ENCODE assay signal across 13 mouse cellular contexts in the genomic region with DNA sequence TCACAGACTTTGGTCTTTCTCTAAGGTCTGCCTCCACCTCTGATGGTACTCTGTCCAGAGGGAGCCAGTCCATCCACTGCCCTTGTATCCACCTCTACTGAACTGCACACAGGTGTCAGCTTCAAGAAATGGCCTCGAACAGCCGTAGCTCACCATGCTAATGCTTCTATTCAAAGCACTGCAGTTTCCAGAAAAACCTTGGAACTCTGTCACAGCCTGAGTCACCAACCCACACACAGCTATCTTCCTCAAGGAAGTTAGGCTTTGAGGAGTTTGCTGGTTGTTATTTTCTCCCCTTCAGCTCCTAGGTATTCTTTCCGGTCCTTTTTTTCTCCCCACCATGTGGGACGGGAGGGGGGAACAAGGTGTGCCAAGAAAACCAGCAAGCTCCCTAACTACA. TPM values are rescaled to one million over a fixed set of nuclear protein-coding genes. Genes with fewer than 3 reads are reported as not detected.
DNase-seq lines count a peak whose midpoint lies in the region; ATAC-seq and TF ChIP-seq lines count a peak whose summit lies in the region.
"Had no signal": no experiment of that assay in that cellular context is flagged by ENCODE, and none has a peak within 500 bp of the region (broad histone marks: within the 10 kb centered on the region; RNA-seq: fewer than 3 reads in every experiment).

No protein-coding gene starts in this region.

- ATAC-seq in intestine, postnatal 0 days, result no peak

- peak; percentile 40 for DNase-seq in left cerebral cortex, adult 11 months (ENCODE audit: low spot score)
- no peak for DNase-seq in left cerebral cortex, postnatal 4 days
- peak; percentile 20 for DNase-seq in adrenal gland, postnatal 25 days
- DNase-seq in right cerebral cortex, postnatal 36 days (ENCODE audit: low spot score in 2 of 2), result peak; percentile 41 to 69
- DNase-seq in urinary bladder, postnatal 25 days (ENCODE audit: low spot score), result no peak
- no peak for DNase-seq in retina, embryonic 14.5 days (ENCODE audit: low spot score)
- DNase-seq in kidney, adult 2 months, result no peak
- DNase-seq: cerebellum, postnatal 10 days; thymus, postnatal 25 days had no signal

- no peak overlapping the region for H3K9ac ChIP-seq in intestine, postnatal 0 days (ENCODE audit: low read depth, low read length)
- H3K9ac ChIP-seq: liver, embryonic 14.5 days had no signal

- peaks cover 3% of the 10 kb centered on the region; the same call in 1 of the 2 replicates for H3K4me1 ChIP-seq in intestine, postnatal 0 days (replicated peaks; ENCODE audit: control insufficient read depth, insufficient read depth, low read length)
- H3K4me1 ChIP-seq in kidney, adult 2 months (ENCODE audit: control insufficient read depth, insufficient read depth, low read length), result no peaks in the 10 kb centered on the region; the same call in 1 of the 2 replicates

- 25% methylated on average over 4 of the region's 4 CpGs for WGBS in intestine, postnatal 0 days
- WGBS in kidney, adult 2 months, result 44% methylated on average over 4 of the region's 4 CpGs

- H3K4me3 ChIP-seq in intestine, postnatal 0 days (ENCODE audit: low read depth, low read length), result no peak overlapping the region
- no peak overlapping the region for H3K4me3 ChIP-seq in kidney, adult 2 months (ENCODE audit: insufficient read depth, low read depth, low read length)
- H3K4me3 ChIP-seq: hindbrain, embryonic 10.5 days; megakaryocyte, embryonic 14.5 days had no signal

- peak overlapping the region; percentile 36; the same call in 1 of the 2 replicates for H3K27ac ChIP-seq in intestine, postnatal 0 days (ENCODE audit: low read depth, low read length)
- H3K27ac ChIP-seq in kidney, adult 2 months (ENCODE audit: insufficient read depth, low read depth, low read length), result no peak overlapping the region
- H3K27ac ChIP-seq: hindbrain, embryonic 10.5 days; liver, embryonic 14.5 days had no signal

- peak overlapping the region; percentile 35; the same call in 1 of the 2 replicates for H3K4me2 ChIP-seq in intestine, postnatal 0 days (replicated peaks; ENCODE audit: low read depth)

- no peaks in the 10 kb centered on the region for H3K36me3 ChIP-seq in intestine, postnatal 0 days (ENCODE audit: control insufficient read depth, insufficient read depth)
- H3K36me3 ChIP-seq in kidney, adult 2 months (ENCODE audit: control insufficient read depth, insufficient read depth, low read length), result no peaks in the 10 kb centered on the region
- H3K36me3 ChIP-seq: hindbrain, embryonic 10.5 days had no signal

- no peaks in the 10 kb centered on the region for H3K27me3 ChIP-seq in intestine, postnatal 0 days (replicated peaks; ENCODE audit: control insufficient read depth, insufficient read depth, low read length)
- no peaks in the 10 kb centered on the region for H3K27me3 ChIP-seq in kidney, adult 2 months (replicated peaks; ENCODE audit: control insufficient read depth, insufficient read depth, low read length)

- no peaks in the 10 kb centered on the region for H3K9me3 ChIP-seq in intestine, postnatal 0 days (ENCODE audit: control insufficient read depth)
- H3K9me3 ChIP-seq: hindbrain, embryonic 10.5 days; megakaryocyte, embryonic 14.5 days had no signal

- intact Hi-C loops in left cerebral cortex, postnatal 4 days (cut with DNase I), result loop anchor here (10.0 kb wide), 2 partner anchors 53 to 87 kb away; no protein-coding TSS in a partner anchor

- no peak for TF ChIP-seq CTCF in intestine, postnatal 0 days (IDR thresholded peaks at IDR 0.05; ENCODE audit: low read depth)
- TF ChIP-seq CTCF in kidney, adult 2 months (conservative IDR thresholded peaks at IDR 0.05; ENCODE audit: insufficient read depth, insufficient read length, low read depth, low read length), result no peak

- TF ChIP-seq POLR2A in kidney, adult 2 months (IDR thresholded peaks at IDR 0.05; ENCODE audit: low read depth, low read length), result no peak

RNA-seq across cellular contexts. Expression of a gene that starts 3.5 kb away (rescaled TPM):
- 10 to 100 TPM; 49.0 to 52.8 TPM for total RNA-seq in left cerebral cortex, postnatal 4 days (2021)
- total RNA-seq in adrenal gland, postnatal 25 days (2021), result 139 and 152 TPM in 2 replicates
- 10.1 and 10.7 TPM in 2 replicates for polyA plus RNA-seq in intestine, postnatal 0 days (2015; fragmentation: Nextera tagmentation; extraction: Ambion mirVana)
- polyA plus RNA-seq in kidney, adult 2 months (2012; rRNA removed), result 34.4 and 37.5 TPM in 2 replicates

Comparison
In these comparisons a context has a peak if more than half of its experiments do, and no peak if none do; other contexts are left out.
1. DNase-seq: peak in left cerebral cortex, adult 11 months (single experiment), adrenal gland, postnatal 25 days (single experiment) and right cerebral cortex, postnatal 36 days (2 of 2); none in left cerebral cortex, postnatal 4 days (single experiment), urinary bladder, postnatal 25 days (single experiment), retina, embryonic 14.5 days (single experiment) and kidney, adult 2 months (single experiment).